Mouse (Mus musculus): ENCODE measurements around the gene Trim12a. TPM values are rescaled to one million over a fixed set of nuclear protein-coding genes. Genes with fewer than 3 reads are reported as not detected.

The Trim12a gene
- polyA plus RNA-seq (2012; ENCODE audit: low replicate concordance) = not detected in 2 replicates

GRCm38 (mm10) chr7:104315369-104316080 is at the start of gene Trim12a:
Trim12a (minus strand) TSS chr7:104315466.

GRCm38 (mm10) chr7:104352717-104353599 is 37.7 kb upstream of the Trim12a start, which contains the start of gene Trim12c:
Trim12c (minus strand) TSS chr7:104353362.

GRCm38 (mm10) chr7:104329171-104329570 is 13.9 kb upstream of the Trim12a start, which contains the start of gene Trim34b:
Trim34b (plus strand) TSS chr7:104329471.

GRCm38 (mm10) chr7:104287576-104288443 is 27.5 kb downstream of the Trim12a start, which contains the start of gene Trim5:
Trim5 (minus strand) TSS chr7:104288094.

Other genes starting within 250 kb of the Trim12a start
- gene Olfr644, start 243.6 kb downstream of the Trim12a start, polyA plus RNA-seq (2012; ENCODE audit: low replicate concordance) = not detected in 2 replicates
- not detected in 2 replicates for gene Olfr645, start 230.0 kb downstream of the Trim12a start, polyA plus RNA-seq (2012; ENCODE audit: low replicate concordance)
- not detected in 2 replicates for gene Olfr646, start 210.6 kb downstream of the Trim12a start, polyA plus RNA-seq (2012; ENCODE audit: low replicate concordance)
- gene Ubqln5, start 185.6 kb downstream of the Trim12a start, polyA plus RNA-seq (2012; ENCODE audit: low replicate concordance) = not detected in 2 replicates
- gene Olfr643, start 178.1 kb downstream of the Trim12a start, polyA plus RNA-seq (2012; ENCODE audit: low replicate concordance) = not detected in 2 replicates
- not detected in 2 replicates for gene Ubqln3, start 172.2 kb downstream of the Trim12a start, polyA plus RNA-seq (2012; ENCODE audit: low replicate concordance)
- not detected in 2 replicates for gene Ubqlnl, start 164.9 kb downstream of the Trim12a start, polyA plus RNA-seq (2012; ENCODE audit: low replicate concordance)
- not detected in 2 replicates for gene Olfm5, start 150.6 kb downstream of the Trim12a start, polyA plus RNA-seq (2012; ENCODE audit: low replicate concordance)
- gene Olfr648, start 132.1 kb downstream of the Trim12a start, polyA plus RNA-seq (2012; ENCODE audit: low replicate concordance) = not detected in 2 replicates
- not detected in 2 replicates for gene Olfr649, start 119.5 kb downstream of the Trim12a start, polyA plus RNA-seq (2012; ENCODE audit: low replicate concordance)
- gene Trim6, start 96.7 kb downstream of the Trim12a start, polyA plus RNA-seq (2012; ENCODE audit: low replicate concordance) = not detected in 2 replicates
- 0.09 TPM in 1 of 2 replicates, not detected in the other for gene Trim34a, start 71.0 kb downstream of the Trim12a start, polyA plus RNA-seq (2012; ENCODE audit: low replicate concordance)
- gene Trim5, start 27.4 kb downstream of the Trim12a start, polyA plus RNA-seq (2012; ENCODE audit: low replicate concordance) = 0.06 TPM in 1 of 2 replicates, not detected in the other
- 0.15 and 0.36 TPM in 2 replicates for gene Trim34b, start 14.0 kb upstream of the Trim12a start, polyA plus RNA-seq (2012; ENCODE audit: low replicate concordance)
- 0.66 and 2.8 TPM in 2 replicates for gene Trim12c, start 37.9 kb upstream of the Trim12a start, polyA plus RNA-seq (2012; ENCODE audit: low replicate concordance)
- gene Trim30b, start 54.4 kb upstream of the Trim12a start, polyA plus RNA-seq (2012; ENCODE audit: low replicate concordance) = not detected in 2 replicates
- not detected in 2 replicates for gene Trim30c, start 85.4 kb upstream of the Trim12a start, polyA plus RNA-seq (2012; ENCODE audit: low replicate concordance)
- gene Trim30a, start 149.7 kb upstream of the Trim12a start, polyA plus RNA-seq (2012; ENCODE audit: low replicate concordance) = 3.5 and 5.4 TPM in 2 replicates
- 0.28 TPM in 1 of 2 replicates, not detected in the other for gene Trim30d, start 192.4 kb upstream of the Trim12a start, polyA plus RNA-seq (2012; ENCODE audit: low replicate concordance)
- not detected in 2 replicates for gene Olfr651, start 234.7 kb upstream of the Trim12a start, polyA plus RNA-seq (2012; ENCODE audit: low replicate concordance)
- gene Olfr652, start 245.4 kb upstream of the Trim12a start, polyA plus RNA-seq (2012; ENCODE audit: low replicate concordance) = not detected in 2 replicates

All from leukemia stem cell, adult 10-12 weeks (primary cell).